Mouse (Mus musculus): ENCODE measurements around the gene Hc. TPM values are rescaled to one million over a fixed set of nuclear protein-coding genes. Genes with fewer than 3 reads are reported as not detected.
A peak's percentile ranks its signal among the peaks of the same experiment; 100 is the strongest.

The Hc gene
- polyA plus RNA-seq, 1 experiment from 2014 or later = 0.10 TPM

- no peaks in the 10 kb centered on the region for H3K9me3 ChIP-seq
- ATAC-seq (ENCODE audit: insufficient number of reproducible peaks, insufficient read depth, low FRiP score, low TSS enrichment) = no peak
- peak within 1 kb of the TSS; percentile 31 for H3K4me3 ChIP-seq
- H3K36me3 ChIP-seq = no peaks in the 10 kb centered on the region
- peaks cover 16% of the 10 kb centered on the region for H3K4me1 ChIP-seq
- peak within 1 kb of the TSS; percentile 51 for H3K4me2 ChIP-seq (replicated peaks)
- H3K9ac ChIP-seq = peak within 1 kb of the TSS; percentile 43
- no peaks in the 10 kb centered on the region for H3K27me3 ChIP-seq
- 11% methylated on average over 20 of the region's 20 CpGs for WGBS
- H3K27ac ChIP-seq = no peak within 1 kb of the TSS
Measured at GRCm38 (mm10) chr2:34961481-34962036, 99.7 kb downstream of the Hc start, which contains the start of gene Traf1. Gene Traf1 (minus strand): TSS chr2:34961772.

DNA sequence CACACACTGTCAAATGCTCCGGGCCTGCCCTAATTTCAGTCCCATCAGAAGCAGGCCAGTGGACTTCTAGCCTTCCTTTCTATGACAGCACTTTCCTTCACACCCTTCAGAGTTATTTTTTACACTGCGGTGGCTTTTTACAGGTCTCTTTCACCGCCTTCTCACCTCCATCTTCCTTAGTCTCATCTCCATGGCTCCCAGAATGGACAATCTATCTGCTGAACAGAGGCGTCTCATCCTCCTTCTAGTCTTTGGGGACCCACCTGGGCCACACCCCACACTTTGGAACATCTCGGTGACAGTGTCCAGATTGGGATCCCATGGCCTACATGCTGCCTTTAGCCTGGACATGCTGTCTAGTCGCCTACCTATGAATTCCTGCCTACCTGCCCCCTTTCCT, 100.3 kb downstream of the Hc start:
- peaks cover 16% of the 10 kb centered on the region for H3K4me1 ChIP-seq
- H3K4me2 ChIP-seq (replicated peaks) = peak overlapping the region; percentile 51
- H3K9me3 ChIP-seq = no peaks in the 10 kb centered on the region
- WGBS = 67% methylated on average over 6 of the region's 6 CpGs
- no peak overlapping the region for H3K27ac ChIP-seq
- no peak for ATAC-seq (ENCODE audit: insufficient number of reproducible peaks, insufficient read depth, low FRiP score, low TSS enrichment)
- H3K36me3 ChIP-seq = no peaks in the 10 kb centered on the region
- peak overlapping the region; percentile 31 for H3K4me3 ChIP-seq
- peak overlapping the region; percentile 43 for H3K9ac ChIP-seq
- H3K27me3 ChIP-seq = no peaks in the 10 kb centered on the region

DNA sequence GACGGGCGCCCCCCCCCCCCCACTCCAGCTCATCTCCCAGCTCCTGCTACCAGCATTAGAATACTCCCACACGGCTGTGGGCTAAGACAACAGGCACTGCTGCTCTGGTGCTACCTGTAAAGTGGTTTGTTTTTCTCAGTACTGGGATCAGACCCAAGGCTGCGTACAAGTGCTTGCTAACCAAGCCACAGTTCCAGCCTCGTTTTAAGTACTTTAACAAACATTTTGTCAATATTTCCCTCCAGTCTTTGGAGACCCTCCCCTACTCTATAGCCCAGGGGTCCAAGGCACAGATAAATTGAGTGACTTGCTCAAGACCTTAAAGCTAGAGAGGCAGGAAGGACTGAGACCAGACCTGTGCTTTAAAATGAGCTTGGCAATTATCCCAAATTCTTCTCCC, 100.8 kb downstream of the Hc start:
- Histone ChIP-seq H3K4me1 (peaks cover 16% of the 10 kb centered on the region), H3K4me2 (replicated peaks) (no peak overlapping the region), H3K36me3 (no peaks in the 10 kb centered on the region), H3K4me3 (no peak overlapping the region), H3K27ac (no peak overlapping the region), H3K27me3 (no peaks in the 10 kb centered on the region), H3K9ac (no peak overlapping the region), H3K9me3 (no peaks in the 10 kb centered on the region)
- no peak for ATAC-seq (ENCODE audit: insufficient number of reproducible peaks, insufficient read depth, low FRiP score, low TSS enrichment)
- 82% methylated on average over 4 of the region's 5 CpGs for WGBS

DNA sequence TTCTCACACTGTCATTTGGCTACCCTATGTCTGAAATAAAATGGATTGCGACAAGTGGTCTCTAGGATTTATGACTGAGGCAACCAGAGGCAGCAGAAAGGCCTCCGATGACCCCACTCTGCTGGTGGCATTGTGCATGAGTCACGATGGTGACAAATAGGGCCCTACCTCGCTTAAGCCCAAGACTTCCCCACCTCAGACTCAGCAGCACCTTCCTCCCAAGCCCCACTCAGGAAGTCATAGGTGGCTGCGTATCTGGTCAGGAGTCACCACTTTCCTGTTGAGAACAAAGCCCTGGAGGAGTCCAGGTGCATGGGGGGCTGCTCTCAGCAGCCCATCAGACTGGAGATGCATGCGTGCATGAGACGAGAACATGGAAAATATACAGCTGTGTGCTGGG, 102.7 kb downstream of the Hc start:
- no peaks in the 10 kb centered on the region for H3K36me3 ChIP-seq
- H3K4me1 ChIP-seq = peaks cover 8% of the 10 kb centered on the region
- no peak overlapping the region for H3K4me2 ChIP-seq (replicated peaks)
- WGBS = 90% methylated on average over 7 of the region's 7 CpGs
- no peak for ATAC-seq (ENCODE audit: insufficient number of reproducible peaks, insufficient read depth, low FRiP score, low TSS enrichment)
- H3K9ac ChIP-seq = no peak overlapping the region
- no peaks in the 10 kb centered on the region for H3K27me3 ChIP-seq
- H3K9me3 ChIP-seq = no peaks in the 10 kb centered on the region
- H3K4me3 ChIP-seq = no peak overlapping the region
- H3K27ac ChIP-seq = no peak overlapping the region

DNA sequence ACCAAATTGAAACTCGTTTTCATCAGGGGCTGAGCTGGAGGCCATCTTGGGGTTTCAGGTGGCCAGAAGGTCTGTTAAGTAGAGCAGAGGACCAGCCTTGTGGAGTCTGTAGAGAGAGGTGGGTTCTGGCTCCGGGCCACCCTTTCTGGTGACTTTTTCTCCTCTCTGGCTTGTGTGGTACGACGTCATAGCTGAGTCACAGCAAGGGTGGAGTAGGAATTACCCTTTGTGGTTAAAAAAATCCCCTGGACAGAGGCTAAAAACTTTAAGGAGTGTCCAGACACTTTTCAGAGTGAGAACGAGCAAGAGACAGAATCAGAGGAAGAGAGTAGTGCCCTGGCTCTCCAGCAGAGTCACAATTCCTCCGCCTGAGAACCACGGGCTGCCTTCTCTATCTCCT, 103.2 kb downstream of the Hc start:
- H3K9ac ChIP-seq = no peak overlapping the region
- 78% methylated on average over 7 of the region's 7 CpGs for WGBS
- H3K9me3 ChIP-seq = no peaks in the 10 kb centered on the region
- no peaks in the 10 kb centered on the region for H3K36me3 ChIP-seq
- H3K27ac ChIP-seq = no peak overlapping the region
- H3K27me3 ChIP-seq = no peaks in the 10 kb centered on the region
- no peak for ATAC-seq (ENCODE audit: insufficient number of reproducible peaks, insufficient read depth, low FRiP score, low TSS enrichment)
- H3K4me2 ChIP-seq (replicated peaks) = no peak overlapping the region
- peaks cover 8% of the 10 kb centered on the region for H3K4me1 ChIP-seq
- no peak overlapping the region for H3K4me3 ChIP-seq

DNA sequence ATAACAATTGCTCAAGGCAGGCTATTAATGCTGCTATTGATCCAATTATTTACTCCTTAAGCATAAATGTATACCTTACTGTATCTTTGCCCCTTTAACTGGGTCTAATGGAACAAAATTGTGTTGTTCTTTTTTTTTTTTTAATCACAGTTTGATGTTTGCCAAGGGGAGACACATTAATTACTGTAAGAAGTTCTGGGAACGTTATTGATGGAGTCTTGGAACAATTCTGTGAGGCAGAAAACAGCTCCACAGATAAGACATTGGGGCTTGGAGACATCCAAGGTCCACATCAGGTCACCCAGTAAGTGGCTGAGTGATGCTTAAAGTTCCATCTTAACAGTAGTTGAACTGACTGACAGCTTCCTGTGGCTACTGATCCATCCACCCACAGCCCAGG, 103.8 kb downstream of the Hc start:
- H3K4me2 ChIP-seq (replicated peaks) = no peak overlapping the region
- 47% methylated on average over 1 of the region's 1 CpGs for WGBS
- no peaks in the 10 kb centered on the region for H3K27me3 ChIP-seq
- H3K9ac ChIP-seq = no peak overlapping the region
- H3K9me3 ChIP-seq = no peaks in the 10 kb centered on the region
- no peak for ATAC-seq (ENCODE audit: insufficient number of reproducible peaks, insufficient read depth, low FRiP score, low TSS enrichment)
- H3K27ac ChIP-seq = no peak overlapping the region
- no peak overlapping the region for H3K4me3 ChIP-seq
- H3K36me3 ChIP-seq = no peaks in the 10 kb centered on the region
- H3K4me1 ChIP-seq = peaks cover 8% of the 10 kb centered on the region

DNA sequence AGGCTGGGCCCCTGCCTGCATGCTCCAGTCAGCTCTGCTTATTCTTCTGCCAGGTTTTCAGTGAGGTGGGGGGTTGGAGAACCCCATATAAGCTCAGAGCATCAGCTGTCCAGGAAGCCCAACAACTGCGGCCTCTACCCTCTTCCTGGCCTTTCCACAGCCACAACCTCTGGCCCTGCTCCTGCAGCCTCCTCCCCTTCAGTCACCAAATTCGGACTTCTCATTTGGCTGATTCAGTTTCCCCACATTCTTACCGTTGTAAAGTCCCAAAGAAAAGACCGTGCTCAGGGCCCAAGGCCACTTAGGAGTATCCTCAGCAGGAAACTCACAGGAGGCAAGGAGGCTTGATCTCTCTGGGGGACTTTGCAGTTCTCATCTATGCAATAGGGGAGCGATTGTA, 104.3 kb downstream of the Hc start:
- H3K9me3 ChIP-seq = no peaks in the 10 kb centered on the region
- no peak overlapping the region for H3K4me3 ChIP-seq
- H3K9ac ChIP-seq = no peak overlapping the region
- ATAC-seq (ENCODE audit: insufficient number of reproducible peaks, insufficient read depth, low FRiP score, low TSS enrichment) = no peak
- no peak overlapping the region for H3K4me2 ChIP-seq (replicated peaks)
- H3K27ac ChIP-seq = no peak overlapping the region
- H3K4me1 ChIP-seq = peaks cover 8% of the 10 kb centered on the region
- 64% methylated on average over 5 of the region's 5 CpGs for WGBS
- no peaks in the 10 kb centered on the region for H3K27me3 ChIP-seq
- no peaks in the 10 kb centered on the region for H3K36me3 ChIP-seq

GRCm38 (mm10) chr2:34954344-34954743, 106.9 kb downstream of the Hc start:
- H3K36me3 ChIP-seq = no peaks in the 10 kb centered on the region
- H3K4me2 ChIP-seq (replicated peaks) = no peak overlapping the region
- H3K27me3 ChIP-seq = no peaks in the 10 kb centered on the region
- H3K27ac ChIP-seq = no peak overlapping the region
- no peak overlapping the region for H3K4me3 ChIP-seq
- ATAC-seq (ENCODE audit: insufficient number of reproducible peaks, insufficient read depth, low FRiP score, low TSS enrichment) = no peak
- H3K4me1 ChIP-seq = no peaks in the 10 kb centered on the region
- no peak overlapping the region for H3K9ac ChIP-seq
- no peaks in the 10 kb centered on the region for H3K9me3 ChIP-seq

- Histone ChIP-seq H3K27ac (no peak overlapping the region), H3K4me3 (no peak overlapping the region), H3K9ac (no peak overlapping the region), H3K9me3 (no peaks in the 10 kb centered on the region), H3K36me3 (no peaks in the 10 kb centered on the region), H3K4me2 (replicated peaks) (no peak overlapping the region), H3K27me3 (no peaks in the 10 kb centered on the region), H3K4me1 (no peaks in the 10 kb centered on the region)
- ATAC-seq (ENCODE audit: insufficient number of reproducible peaks, insufficient read depth, low FRiP score, low TSS enrichment) = no peak
- 71% methylated on average over 2 of the region's 2 CpGs for WGBS
Measured at GRCm38 (mm10) chr2:34953547-34954116, 107.6 kb downstream of the Hc start.

GRCm38 (mm10) chr2:34953018-34953417, 108.2 kb downstream of the Hc start:
- no peak overlapping the region for H3K27ac ChIP-seq
- no peaks in the 10 kb centered on the region for H3K36me3 ChIP-seq
- no peak overlapping the region for H3K4me2 ChIP-seq (replicated peaks)
- no peaks in the 10 kb centered on the region for H3K4me1 ChIP-seq
- no peak for ATAC-seq (ENCODE audit: insufficient number of reproducible peaks, insufficient read depth, low FRiP score, low TSS enrichment)
- no peak overlapping the region for H3K4me3 ChIP-seq
- 79% methylated on average over 4 of the region's 4 CpGs for WGBS
- no peak overlapping the region for H3K9ac ChIP-seq
- no peaks in the 10 kb centered on the region for H3K27me3 ChIP-seq
- no peaks in the 10 kb centered on the region for H3K9me3 ChIP-seq

DNA sequence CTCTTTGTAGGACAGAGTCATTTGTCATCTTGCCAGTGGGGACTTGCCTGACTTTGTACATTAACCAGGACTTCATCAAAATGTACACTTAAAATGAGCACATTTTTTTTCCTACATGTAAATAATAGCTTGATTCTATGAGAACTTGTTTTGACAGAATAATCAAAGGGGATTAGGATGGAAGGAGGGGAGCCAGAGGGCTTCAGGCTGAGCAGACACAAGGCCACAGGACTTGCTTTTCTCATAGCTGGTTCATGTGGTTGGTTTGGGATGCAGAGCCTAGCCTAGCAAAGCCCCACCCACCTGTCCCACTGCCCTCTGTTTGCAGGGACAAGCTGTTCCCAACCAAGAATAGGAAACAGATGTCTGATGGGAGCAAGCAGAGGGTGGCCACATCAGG, 109.8 kb downstream of the Hc start:
- Histone ChIP-seq H3K27me3 (no peaks in the 10 kb centered on the region), H3K9ac (no peak overlapping the region), H3K36me3 (no peaks in the 10 kb centered on the region), H3K4me2 (replicated peaks) (no peak overlapping the region), H3K27ac (no peak overlapping the region), H3K4me3 (no peak overlapping the region), H3K4me1 (no peaks in the 10 kb centered on the region), H3K9me3 (no peaks in the 10 kb centered on the region)
- ATAC-seq (ENCODE audit: insufficient number of reproducible peaks, insufficient read depth, low FRiP score, low TSS enrichment) = no peak

DNA sequence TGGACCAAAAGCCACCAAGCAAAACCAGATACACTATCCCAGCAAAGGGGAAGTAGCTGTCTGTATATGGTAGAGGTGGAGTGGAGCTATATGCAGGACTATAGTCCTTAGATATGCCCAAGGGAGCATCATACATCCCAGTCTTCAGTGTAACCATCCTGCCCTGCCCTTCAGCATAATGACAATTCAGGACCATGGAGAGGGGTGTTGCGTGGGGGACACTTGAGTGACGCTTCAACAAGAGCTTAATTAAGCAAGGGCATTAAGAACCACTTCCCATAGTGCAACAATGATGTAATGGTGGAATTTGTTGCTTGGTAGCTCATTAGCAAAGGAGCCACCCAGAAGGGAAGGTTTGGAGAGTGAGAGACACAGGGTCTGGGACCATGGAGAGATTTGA, 112.6 kb downstream of the Hc start:
- Histone ChIP-seq H3K4me2 (replicated peaks) (no peak overlapping the region), H3K27ac (no peak overlapping the region), H3K9ac (no peak overlapping the region), H3K4me3 (no peak overlapping the region), H3K4me1 (no peaks in the 10 kb centered on the region), H3K9me3 (no peaks in the 10 kb centered on the region), H3K36me3 (no peaks in the 10 kb centered on the region), H3K27me3 (peaks cover 3% of the 10 kb centered on the region; the same call in 1 of the 2 replicates)
- no peak for ATAC-seq (ENCODE audit: insufficient number of reproducible peaks, insufficient read depth, low FRiP score, low TSS enrichment)
- 27% methylated on average over 2 of the region's 2 CpGs for WGBS

Measured in embryonic facial prominence, embryonic 12.5 days (tissue).